Mouse (Mus musculus): ENCODE measurements around the gene Ninj2.

Ninj2 gene

DNA sequence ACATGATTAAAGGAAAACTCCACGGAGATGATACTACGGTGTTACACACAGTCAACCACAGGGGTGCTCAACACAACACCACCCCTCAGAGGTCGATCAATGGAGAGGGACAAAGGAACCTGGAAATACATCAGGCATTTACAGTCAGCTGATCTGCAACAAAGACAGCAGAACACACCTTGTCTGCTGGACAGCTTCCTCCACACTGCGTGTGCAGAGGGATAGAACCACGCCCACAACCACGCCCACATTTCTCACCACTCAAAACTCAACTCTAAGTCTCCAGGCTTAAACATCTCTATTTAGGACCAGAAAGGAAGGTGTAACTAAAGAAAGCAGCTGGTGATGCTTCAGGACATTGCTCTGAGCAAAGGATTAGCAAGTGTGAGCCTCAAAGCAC is 118.4 kb downstream of the Ninj2 start:
- no peak for DNase-seq

DNA sequence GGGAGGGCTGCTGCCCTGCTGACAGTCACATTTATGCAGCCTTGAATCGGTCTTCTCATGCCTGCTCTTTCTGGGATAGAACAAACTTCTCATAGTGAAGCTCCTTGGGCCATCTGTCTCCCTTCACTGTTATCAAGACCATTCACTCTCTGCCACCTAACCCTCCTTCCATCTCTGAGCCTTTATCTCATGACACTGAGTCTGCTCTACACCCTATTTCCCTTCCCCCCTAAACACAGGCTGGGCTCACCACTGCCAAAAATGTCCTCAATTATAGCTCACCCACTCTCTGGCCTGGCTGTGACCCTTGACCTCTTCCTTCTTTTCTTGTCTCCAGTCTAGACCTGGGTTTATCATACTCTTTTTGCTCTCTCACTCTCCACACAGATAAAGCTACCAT is 123.6 kb downstream of the Ninj2 start:
- DNase-seq = no peak

DNA sequence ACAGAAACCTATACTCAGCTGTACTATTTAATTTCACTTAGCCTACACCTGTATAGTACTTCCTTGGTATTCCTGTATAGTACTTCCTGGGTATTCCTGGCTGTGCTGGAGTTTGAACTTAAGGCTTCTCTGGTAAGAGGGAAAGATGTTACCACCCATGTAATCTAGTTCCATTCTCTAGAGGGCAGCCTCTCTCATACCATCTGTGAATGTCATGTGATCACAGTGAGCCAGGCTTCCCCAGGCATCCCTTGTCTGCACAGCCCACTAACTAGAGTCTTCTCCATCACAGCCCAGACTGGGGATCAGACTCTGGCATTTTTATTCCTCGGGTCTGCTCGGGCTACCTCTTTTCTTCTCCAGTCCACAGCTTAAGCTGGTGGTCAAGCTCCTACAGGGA is 126.1 kb downstream of the Ninj2 start:
- DNase-seq = no peak

DNA sequence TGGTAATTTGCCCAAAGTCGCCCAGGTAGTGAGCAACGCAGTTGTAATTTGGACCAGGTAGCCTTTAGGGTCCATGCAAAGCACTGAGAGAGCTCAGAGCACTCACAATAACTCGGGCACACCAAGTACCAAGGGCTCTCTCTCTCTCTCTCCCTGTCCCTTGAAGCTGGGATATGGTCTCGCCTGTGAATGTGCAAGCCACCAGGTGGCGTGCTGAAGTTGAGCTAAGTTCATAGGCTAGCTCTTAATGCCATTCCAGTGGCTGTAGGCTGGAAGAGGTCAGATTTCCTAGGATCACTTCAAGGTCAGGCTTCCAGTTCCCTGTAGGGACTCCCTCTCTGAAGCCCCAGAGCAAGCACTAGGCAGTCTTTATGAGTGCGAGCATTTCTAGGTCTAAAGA is 129.5 kb downstream of the Ninj2 start:
- peak; percentile 14 for DNase-seq

DNA sequence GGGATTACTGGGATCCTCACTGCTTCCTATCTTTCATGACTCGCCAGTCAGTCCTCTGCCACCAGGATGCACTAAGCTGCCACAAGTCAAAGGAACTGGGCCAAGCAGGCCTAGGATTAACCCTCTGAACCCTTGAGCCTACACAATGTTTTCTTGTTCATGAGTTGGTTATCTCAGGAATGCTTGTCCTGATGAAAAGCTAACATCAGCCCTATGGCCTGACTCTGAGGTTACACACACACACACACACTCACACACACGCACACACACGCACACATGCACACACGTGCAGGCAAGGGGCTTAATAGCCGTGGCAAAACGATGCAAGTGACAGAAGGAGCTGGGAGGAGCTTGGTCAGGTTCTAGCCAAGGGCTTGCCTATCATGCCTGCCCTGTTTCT is 132.2 kb downstream of the Ninj2 start:
- DNase-seq = no peak

DNA sequence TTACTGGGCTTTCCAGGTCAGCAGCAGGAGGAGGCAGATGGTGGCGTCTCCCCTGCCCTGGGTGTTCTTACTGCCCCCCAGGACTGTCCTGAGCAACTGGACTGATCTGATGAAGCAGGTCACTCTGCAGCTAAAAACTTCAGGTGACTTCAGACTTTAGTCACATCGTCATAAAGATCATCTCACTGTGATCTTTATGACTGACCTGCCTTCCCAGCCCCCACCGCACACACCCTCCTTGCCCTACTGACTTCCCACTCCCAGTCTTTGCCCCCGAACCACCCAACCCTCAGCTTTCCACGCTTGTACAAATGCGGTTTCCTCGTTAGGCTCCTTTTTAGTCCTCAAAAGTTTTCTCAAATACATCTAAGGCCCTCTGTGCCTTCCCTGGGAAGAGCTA is 133.9 kb downstream of the Ninj2 start:
- no peak for DNase-seq

DNA sequence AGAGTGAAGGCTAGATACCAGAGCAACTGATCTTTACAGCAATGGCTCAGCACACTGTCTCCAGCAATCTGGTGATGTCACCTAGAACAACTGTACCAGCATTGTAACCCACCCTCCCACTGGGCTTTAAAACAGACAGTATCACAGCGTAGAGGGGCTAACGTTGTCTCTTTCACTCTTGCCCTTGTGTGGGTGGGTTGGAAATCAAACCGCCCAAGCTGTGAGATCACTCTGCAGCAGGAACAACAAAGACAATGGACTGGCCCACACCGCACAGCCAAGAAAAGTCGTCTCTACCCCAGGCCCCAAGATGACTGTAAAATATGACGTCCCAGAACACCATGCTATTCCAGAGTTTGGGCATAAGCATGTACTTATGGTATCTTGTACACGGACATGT is 136.7 kb downstream of the Ninj2 start:
- no peak for DNase-seq

DNA sequence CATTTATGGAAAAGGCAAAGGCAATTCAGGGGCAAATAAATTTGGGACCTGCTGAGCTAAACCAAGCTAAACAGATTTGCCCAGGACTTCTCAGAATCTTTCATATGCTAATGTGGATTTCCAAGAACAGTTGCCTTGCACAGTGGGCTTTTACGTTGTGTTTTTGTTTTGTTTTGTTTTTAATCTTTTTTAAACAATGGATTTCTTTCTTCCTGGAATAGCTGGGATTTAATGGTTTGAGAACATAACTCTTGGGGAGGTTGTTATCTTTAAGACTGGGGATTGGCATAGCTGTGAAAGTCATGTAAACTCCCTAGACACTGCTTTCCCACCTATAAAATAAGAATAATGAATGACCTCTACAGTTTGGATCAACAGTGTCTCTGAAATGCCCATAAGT is 137.3 kb downstream of the Ninj2 start:
- DNase-seq = no peak

DNA sequence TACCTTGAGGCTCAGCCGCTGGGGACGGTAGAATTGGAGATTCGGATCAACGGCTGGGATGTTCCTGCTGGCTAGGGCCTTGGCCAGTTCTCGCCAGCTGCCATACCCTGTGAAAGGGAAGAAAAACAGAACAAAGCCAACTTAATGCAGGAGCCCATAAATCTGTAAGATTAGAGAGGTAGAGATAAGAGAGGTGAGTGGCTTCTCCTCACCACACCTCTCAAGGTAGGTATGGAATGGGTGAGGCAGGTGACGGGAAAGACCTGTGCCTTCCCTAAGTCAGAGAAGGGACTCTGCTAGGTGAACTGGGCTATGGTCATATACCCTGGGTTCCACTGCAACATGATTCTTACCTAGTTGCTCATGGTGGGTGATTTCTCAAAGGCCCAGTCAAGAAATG is 139.7 kb downstream of the Ninj2 start:
- DNase-seq = no peak

DNA sequence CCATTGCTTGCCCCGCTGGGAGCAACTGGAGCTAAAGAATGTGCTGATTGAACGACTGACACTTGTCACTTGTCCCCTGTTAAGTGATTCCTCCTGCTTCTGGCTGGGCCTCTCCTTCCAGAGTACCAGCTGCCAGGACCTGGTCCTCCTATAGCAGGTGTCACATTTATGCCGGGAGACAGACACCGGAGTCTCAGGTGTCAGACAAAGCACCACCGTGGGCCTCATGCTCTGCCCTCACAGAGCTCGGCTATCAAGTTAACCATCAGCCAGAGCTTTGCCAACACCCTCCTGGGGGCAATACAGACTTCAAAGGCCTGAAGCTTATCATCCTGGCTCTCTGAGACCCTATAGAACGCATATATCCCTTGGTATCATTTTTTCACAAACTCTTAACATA is 142.7 kb downstream of the Ninj2 start:
- DNase-seq = no peak

DNA sequence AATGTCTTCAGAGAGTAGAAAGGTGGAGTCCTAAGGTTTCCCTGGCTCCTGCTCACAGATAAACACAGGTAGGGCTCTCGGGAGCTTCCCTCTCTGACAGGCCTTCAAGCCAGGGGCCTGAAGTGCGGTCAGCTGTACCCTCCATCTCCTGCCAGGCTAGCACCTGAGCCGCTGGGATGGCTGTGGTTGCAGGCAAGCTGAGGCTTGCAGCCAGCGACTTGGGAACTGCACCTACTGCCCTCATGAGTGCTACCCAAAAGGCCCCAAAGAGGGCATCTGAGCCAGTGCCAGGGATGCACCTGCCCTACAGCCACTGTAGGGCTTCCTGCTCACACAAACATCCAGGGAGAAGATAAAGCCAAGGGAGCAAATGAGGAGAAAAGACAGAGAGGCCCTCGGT is 147.3 kb downstream of the Ninj2 start:
- peak; percentile 42 for DNase-seq

DNA sequence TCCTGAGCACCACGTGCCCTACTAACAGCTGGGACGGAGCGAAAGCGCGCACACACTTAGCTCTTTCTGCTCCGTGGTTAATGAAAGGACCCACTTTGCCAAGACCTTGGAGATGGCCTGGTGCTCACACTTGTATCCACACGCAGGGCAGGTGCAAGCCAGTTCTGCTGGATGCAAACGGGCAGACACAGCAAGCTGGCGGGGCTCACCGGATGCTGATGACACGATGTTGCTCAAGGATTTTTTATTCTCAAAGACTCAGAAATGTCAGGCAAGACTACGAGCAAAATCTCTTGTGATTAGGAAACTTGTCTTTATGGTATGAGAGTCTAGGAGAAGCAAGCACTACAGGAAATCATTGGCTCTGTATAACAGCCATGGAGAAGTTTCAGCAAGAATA is 148.3 kb downstream of the Ninj2 start:
- no peak for DNase-seq

DNA sequence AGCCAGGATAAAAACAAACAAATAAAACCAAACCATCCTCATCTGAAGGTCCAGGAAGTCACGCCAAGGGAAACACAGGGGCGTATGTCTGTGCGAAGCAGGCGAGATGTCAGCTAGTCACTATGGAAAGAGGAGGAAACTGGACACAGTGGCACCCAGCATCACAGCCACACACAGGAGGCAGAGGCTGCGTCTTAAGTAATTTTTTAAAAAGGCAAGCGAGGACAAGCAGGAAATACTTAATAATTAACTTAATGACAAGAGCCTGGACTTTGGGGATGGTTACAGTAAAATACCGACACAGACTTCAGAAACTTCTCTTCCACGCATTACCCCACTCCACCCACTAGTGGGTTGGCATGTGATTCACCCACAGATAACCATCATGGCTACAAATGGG is 149.4 kb downstream of the Ninj2 start:
- DNase-seq = no peak

DNA sequence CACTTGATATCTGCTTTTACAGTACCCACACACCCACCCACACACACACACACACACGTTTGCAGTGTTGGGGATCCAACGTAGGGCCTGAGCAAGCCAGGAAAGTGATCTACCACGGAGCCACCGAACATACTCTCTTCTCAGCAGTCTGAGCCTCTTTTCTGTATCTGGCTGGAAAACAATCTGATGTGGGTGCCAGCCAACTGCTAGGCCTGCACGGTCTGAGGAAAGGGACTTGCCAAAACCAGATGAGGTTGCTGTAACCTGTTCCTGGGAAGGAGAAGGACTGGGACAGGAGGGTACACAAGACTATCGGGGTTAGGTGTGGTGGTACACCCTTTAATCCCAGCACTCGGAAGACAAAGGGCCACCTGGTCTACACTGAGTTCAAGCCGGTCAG is 150.1 kb downstream of the Ninj2 start:
- no peak for DNase-seq

DNA sequence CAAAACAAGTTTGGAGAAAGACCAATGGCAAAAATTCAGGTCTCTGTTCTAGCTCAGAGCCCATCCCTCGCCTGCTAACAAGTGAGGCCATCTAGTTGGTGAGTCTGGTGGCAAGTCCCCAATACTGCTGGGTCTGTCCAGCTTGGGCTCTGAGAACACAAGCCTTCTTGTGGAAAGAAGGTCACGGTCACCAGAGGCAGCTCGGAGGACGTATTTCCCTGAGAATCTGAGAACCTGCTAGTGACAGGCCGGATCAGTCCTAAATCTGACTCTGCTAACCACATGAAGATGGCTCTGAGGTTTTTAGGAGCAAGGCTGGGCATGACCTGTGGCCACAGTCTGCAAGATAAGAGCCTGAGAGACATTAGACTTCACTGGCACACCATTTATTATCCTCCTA is 153.5 kb downstream of the Ninj2 start:
- no peak for DNase-seq

DNA sequence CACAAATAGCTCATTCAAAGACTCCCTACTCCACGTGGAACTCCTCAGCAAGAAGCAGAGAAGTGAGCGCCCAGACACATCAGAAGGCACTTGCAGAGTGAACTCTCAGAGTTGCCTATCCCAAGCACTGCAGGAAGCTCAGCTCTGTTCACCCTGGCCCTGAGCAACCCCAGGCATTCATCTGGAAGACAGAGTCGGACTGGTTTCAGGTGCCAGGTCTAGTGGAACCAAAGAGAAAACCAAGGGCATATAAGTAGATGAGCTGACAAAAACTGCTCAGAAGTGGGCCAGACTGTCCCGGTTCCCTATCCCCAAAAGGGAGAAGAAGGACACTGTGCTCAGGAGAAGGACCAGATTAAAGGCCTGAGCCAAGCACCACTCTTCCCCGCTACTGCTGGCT is 156.7 kb downstream of the Ninj2 start:
- no peak for DNase-seq
